8 mouse cellular contexts compared by ENCODE assay signal in the genomic region with DNA sequence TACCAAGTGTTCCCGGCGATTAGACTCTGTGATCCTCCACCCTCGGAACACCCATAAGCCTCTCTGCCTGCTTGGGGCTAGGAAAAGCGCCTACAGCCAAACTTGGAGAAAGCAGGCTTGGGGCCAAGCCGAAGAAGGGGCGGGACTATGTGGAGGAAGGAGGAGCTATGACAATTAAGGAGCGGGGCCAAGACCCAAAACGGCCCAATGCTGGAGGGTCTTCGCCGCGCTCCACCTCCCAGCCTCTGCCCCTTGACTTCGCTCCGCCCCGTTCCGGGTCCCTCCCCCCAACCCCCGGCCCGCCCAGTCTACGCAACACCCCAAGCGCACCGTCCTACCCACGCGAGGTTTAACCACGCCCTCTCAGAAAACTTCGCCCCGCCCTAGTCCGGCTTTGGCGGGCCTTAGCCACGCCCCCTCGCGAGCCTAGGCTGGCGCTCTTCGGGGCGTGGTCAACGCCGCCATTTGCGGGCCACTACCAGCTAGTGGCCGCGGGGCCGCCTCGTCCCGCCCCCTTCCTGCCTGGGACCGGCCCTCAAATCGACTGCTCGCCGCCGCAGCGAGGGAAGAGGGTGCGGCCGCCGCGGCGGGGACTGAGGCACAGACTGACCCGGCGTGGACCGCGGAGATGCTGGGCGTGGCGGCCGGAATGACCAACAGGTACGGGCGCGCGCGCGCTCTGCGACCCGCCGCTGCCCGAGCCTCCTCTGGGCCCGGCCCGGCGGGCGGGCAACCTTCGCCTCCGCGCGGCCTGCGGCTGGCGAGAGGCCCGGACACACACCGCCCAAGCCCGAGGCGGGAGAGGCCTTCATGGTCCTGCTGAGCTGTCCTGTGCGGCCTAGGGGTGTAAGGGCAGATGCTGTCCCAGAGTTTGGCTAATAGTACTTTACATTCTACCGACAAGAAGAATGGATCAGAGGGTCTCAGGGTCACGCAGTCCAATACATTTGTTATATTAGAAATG. TPM values are rescaled to one million over a fixed set of nuclear protein-coding genes. Genes with fewer than 3 reads are reported as not detected.
DNase-seq lines count a peak whose midpoint lies in the region; ATAC-seq lines count a peak whose summit lies in the region.

A gene (plus strand): TSS at position 439 of the 964 bp plus-strand sequence.

- H3K9ac ChIP-seq in forebrain, embryonic 14.5 days (ENCODE audit: low read length): peak within 1 kb of the TSS; percentile 86
- peak within 1 kb of the TSS; percentile 94 for H3K9ac ChIP-seq in neural tube, embryonic 15.5 days (replicated peaks)

- H3K4me2 ChIP-seq in forebrain, embryonic 14.5 days (ENCODE audit: low read length): peak within 1 kb of the TSS; percentile 61
- H3K4me2 ChIP-seq in neural tube, embryonic 15.5 days: peak within 1 kb of the TSS; percentile 65

- no peaks in the 10 kb centered on the region for H3K27me3 ChIP-seq in forebrain, embryonic 14.5 days (replicated peaks; ENCODE audit: control insufficient read depth, insufficient read depth, low read length)
- H3K27me3 ChIP-seq in neural tube, embryonic 15.5 days (replicated peaks): no peaks in the 10 kb centered on the region

- peak within 1 kb of the TSS; percentile 72 for H3K27ac ChIP-seq in forebrain, embryonic 14.5 days (ENCODE audit: low read depth, low read length)
- peak within 1 kb of the TSS; percentile 88 for H3K27ac ChIP-seq in neural tube, embryonic 15.5 days (replicated peaks)

- peak within 1 kb of the TSS; percentile 90 for H3K4me3 ChIP-seq in forebrain, embryonic 14.5 days (ENCODE audit: low read depth, low read length)
- peak within 1 kb of the TSS; percentile 90 for H3K4me3 ChIP-seq in neural tube, embryonic 15.5 days (replicated peaks)

- ATAC-seq in forebrain, embryonic 14.5 days: peak; percentile 97
- ATAC-seq in neural tube, embryonic 15.5 days (ENCODE audit: low FRiP score): peak; percentile 98

- no peaks in the 10 kb centered on the region for H3K36me3 ChIP-seq in forebrain, embryonic 14.5 days (ENCODE audit: control insufficient read depth, insufficient read depth, low read length)
- H3K36me3 ChIP-seq in neural tube, embryonic 15.5 days: no peaks in the 10 kb centered on the region

- WGBS in forebrain, embryonic 14.5 days: 1% methylated on average over 69 of the region's 86 CpGs
- WGBS in neural tube, embryonic 15.5 days: under 1% methylated on average over 77 of the region's 86 CpGs

- intact Hi-C loops in heart, postnatal 14 days (cut with DNase I): loop anchor here (5.0 kb wide), 2 partner anchors 34 to 66 kb away; a partner anchor contains a TSS

- DNase-seq in ES-CJ7 (ENCODE audit: low read depth, low spot score): peak; percentile 98
- DNase-seq in cerebellum, adult 11 months: peak; percentile 97
- peak; percentile 98 for DNase-seq in forebrain, embryonic 14.5 days (ENCODE audit: low spot score)
- DNase-seq in heart, postnatal 14 days: peak; percentile 99 to 100
- DNase-seq in layer of hippocampus, adult 11-12 months (ENCODE audit: low spot score): peak; percentile 98
- DNase-seq in lung, adult 18-20 months: peak; percentile 97 to 99
- peak; percentile 97 for DNase-seq in testis, postnatal 14 days (ENCODE audit: low spot score)

- H3K9me3 ChIP-seq in forebrain, embryonic 14.5 days (replicated peaks; ENCODE audit: control insufficient read depth, low read length): no peaks in the 10 kb centered on the region
- H3K9me3 ChIP-seq in neural tube, embryonic 15.5 days (replicated peaks): no peaks in the 10 kb centered on the region

- H3K4me1 ChIP-seq in forebrain, embryonic 14.5 days (ENCODE audit: control insufficient read depth, insufficient read depth, low read length): peaks cover 11% of the 10 kb centered on the region
- peaks cover 27% of the 10 kb centered on the region for H3K4me1 ChIP-seq in neural tube, embryonic 15.5 days

RNA-seq across cellular contexts. Expression of the gene that starts here (rescaled TPM):
- polyA plus RNA-seq in forebrain, embryonic 14.5 days (2014; fragmentation: Nextera tagmentation; extraction: Ambion mirVana): 66.8 and 68.1 TPM in 2 replicates
- 100 to 1,000 TPM; 166 to 183 TPM for total RNA-seq in heart, postnatal 14 days (2021)
- polyA plus RNA-seq in neural tube, embryonic 15.5 days (2015; fragmentation: Nextera tagmentation; extraction: Ambion mirVana): 56.6 and 86.2 TPM in 2 replicates

Comparison
In these comparisons a context has a peak if more than half of its experiments do, and no peak if none do; other contexts are left out.
1. Peak in every context shown above with its lines: DNase-seq, ATAC-seq, H3K4me3 ChIP-seq and H3K27ac ChIP-seq.